ENCODE assay signal across 8 mouse cellular contexts in the genomic region with DNA sequence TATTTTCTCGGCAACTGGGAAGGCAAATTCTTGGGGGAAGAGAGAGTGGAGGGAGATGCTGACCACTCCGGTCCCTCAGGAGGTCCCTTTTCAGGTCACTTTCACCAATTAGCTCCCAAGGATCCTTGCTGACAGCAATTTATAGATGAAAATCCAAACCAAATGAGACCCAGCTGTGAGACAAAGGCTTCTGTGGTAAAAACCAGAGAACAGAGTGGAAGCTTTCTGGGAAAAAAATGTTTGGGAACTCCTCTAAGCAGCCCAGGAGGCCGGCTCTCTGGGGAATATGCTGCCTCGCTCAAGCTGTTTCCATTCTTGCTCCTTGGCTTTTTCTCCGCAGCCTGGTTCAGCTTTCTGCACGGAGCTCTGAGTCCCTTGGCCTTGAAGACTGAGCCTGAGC.
DNase-seq lines count a peak whose midpoint lies in the region; ATAC-seq lines count a peak whose summit lies in the region.

No protein-coding gene starts in this region.

- no peaks in the 10 kb centered on the region for H3K9me3 ChIP-seq in intestine, embryonic 14.5 days (ENCODE audit: control insufficient read depth, low read length)
- no peaks in the 10 kb centered on the region for H3K9me3 ChIP-seq in midbrain, embryonic 12.5 days

- peaks cover 6% of the 10 kb centered on the region; the same call in 1 of the 2 replicates for H3K4me1 ChIP-seq in intestine, embryonic 14.5 days (replicated peaks; ENCODE audit: control insufficient read depth, insufficient read depth, low read length)
- H3K4me1 ChIP-seq in midbrain, embryonic 12.5 days = peaks cover 10% of the 10 kb centered on the region

- no peaks in the 10 kb centered on the region for H3K36me3 ChIP-seq in intestine, embryonic 14.5 days (ENCODE audit: control insufficient read depth, insufficient read depth, low read length)
- H3K36me3 ChIP-seq in midbrain, embryonic 12.5 days = no peaks in the 10 kb centered on the region

- intact Hi-C loops in gastrocnemius, postnatal 36 days (cut with DNase I) = no loop called here

- peak; percentile 11 for DNase-seq in R1 (ENCODE audit: low read depth, low spot score)
- peak; percentile 49 for DNase-seq in embryo, embryonic 10 days (ENCODE audit: low spot score)
- peak; percentile 27 to 55 for DNase-seq in gastrocnemius, postnatal 36 days
- DNase-seq in intestine, embryonic 14.5 days (ENCODE audit: low spot score) = no peak
- DNase-seq in thymus, adult 18-20 months = no peak
- no peak for DNase-seq in thymus, postnatal 36 days
- DNase-seq in right cerebral cortex, postnatal 25 days = no peak

- peak overlapping the region; percentile 45 for H3K4me2 ChIP-seq in intestine, embryonic 14.5 days (ENCODE audit: low read length)
- peak overlapping the region; percentile 44 for H3K4me2 ChIP-seq in midbrain, embryonic 12.5 days (replicated peaks)

- no peaks in the 10 kb centered on the region for H3K27me3 ChIP-seq in intestine, embryonic 14.5 days (replicated peaks; ENCODE audit: control insufficient read depth, insufficient read depth, low read length)
- peaks cover 53% of the 10 kb centered on the region for H3K27me3 ChIP-seq in midbrain, embryonic 12.5 days

- H3K4me3 ChIP-seq in intestine, embryonic 14.5 days (ENCODE audit: low read depth, low read length) = no peak overlapping the region
- peak overlapping the region; percentile 17 for H3K4me3 ChIP-seq in midbrain, embryonic 12.5 days

- H3K27ac ChIP-seq in intestine, embryonic 14.5 days (ENCODE audit: low read depth) = no peak overlapping the region; the same call in 1 of the 2 replicates
- no peak overlapping the region for H3K27ac ChIP-seq in midbrain, embryonic 12.5 days (replicated peaks)

- WGBS in intestine, embryonic 14.5 days = 4% methylated on average over 6 of the region's 6 CpGs
- under 1% methylated on average over 6 of the region's 6 CpGs for WGBS in midbrain, embryonic 12.5 days

- no peak overlapping the region for H3K9ac ChIP-seq in intestine, embryonic 14.5 days (ENCODE audit: low read length)
- H3K9ac ChIP-seq in midbrain, embryonic 12.5 days (replicated peaks) = no peak overlapping the region

- ATAC-seq in intestine, embryonic 14.5 days (replicated peaks; ENCODE audit: low FRiP score, low TSS enrichment, low read depth) = no peak
- ATAC-seq in midbrain, embryonic 12.5 days (ENCODE audit: low FRiP score, low read depth) = 0 out of 2 replicates have a peak, but pooled peaks have one; percentile 30

Comparison
In these comparisons a context has a peak if more than half of its experiments do, and no peak if none do; other contexts are left out.
1. DNase-seq: peak in R1 (single experiment), embryo, embryonic 10 days (single experiment) and gastrocnemius, postnatal 36 days (2 of 2); none in intestine, embryonic 14.5 days (single experiment), thymus, adult 18-20 months (0 of 2), thymus, postnatal 36 days (0 of 2) and right cerebral cortex, postnatal 25 days (single experiment).